Mouse (Mus musculus) midbrain, embryonic 10.5 days (tissue): ENCODE measurements around the gene St8sia4. TPM values are rescaled to one million over a fixed set of nuclear protein-coding genes. Genes with fewer than 3 reads are reported as not detected.
"Not testable (repeated sequence)": the region's sequence is repeated elsewhere in the genome, so short reads cannot be mapped to it uniquely, and the experiment has no call there.

Experiments used
- DNase-seq: peaks from one replicate; pipeline ENCODE4 v3.0.0-alpha.2; 2017; ENCODE audit warnings: low spot score
- H3K27ac ChIP-seq: fragments of 300-500 bp; sonication (generic); replicated peaks from 2 replicates; pipeline ENCODE4 v1.5.1; 2016; ENCODE audit warnings: mild to moderate bottlenecking
- H3K27me3 ChIP-seq: fragments of 300-500 bp; sonication (generic); 2 replicates; pipeline ENCODE4 v1.6.1; 2016; ENCODE audit warnings: low read depth, mild to moderate bottlenecking; ENCODE audit not compliant: poor library complexity, severe bottlenecking
- H3K36me3 ChIP-seq: fragments of 300-500 bp; sonication (generic); 2 replicates; pipeline ENCODE4 v1.6.1; 2016; ENCODE audit warnings: mild to moderate bottlenecking, moderate library complexity
- H3K4me1 ChIP-seq: fragments of 300-500 bp; sonication (generic); 2 replicates; pipeline ENCODE4 v1.6.1; 2016
- H3K4me3 ChIP-seq: fragments of 300-500 bp; sonication (generic); 2 replicates; pipeline ENCODE4 v1.5.1; 2016; ENCODE audit warnings: mild to moderate bottlenecking, moderate library complexity
- H3K9me3 ChIP-seq: fragments of 300-500 bp; sonication (generic); replicated peaks from 2 replicates; pipeline ENCODE4 v1.6.1; 2016; ENCODE audit warnings: mild to moderate bottlenecking
- WGBS: fragments of 180-500 bp; shearing (Covaris S2); methylation state at CpG from one replicate; pipeline ENCODE4 v1.1.7; 2016; 5-methylcytosine and 5-hydroxymethylcytosine counted together
- polyA plus RNA-seq: library from polyadenylated mRNA; unstranded; fragments of >200 nt; fragmentation: Nextera tagmentation; extraction: Ambion mirVana; gene quantifications from 2 replicates; pipeline ENCODE4 v1.2.1, GENCODE M21; 2016

Gene St8sia4
- polyA plus RNA-seq, 1 experiment from 2014 or later: 6.6 TPM

DNA sequence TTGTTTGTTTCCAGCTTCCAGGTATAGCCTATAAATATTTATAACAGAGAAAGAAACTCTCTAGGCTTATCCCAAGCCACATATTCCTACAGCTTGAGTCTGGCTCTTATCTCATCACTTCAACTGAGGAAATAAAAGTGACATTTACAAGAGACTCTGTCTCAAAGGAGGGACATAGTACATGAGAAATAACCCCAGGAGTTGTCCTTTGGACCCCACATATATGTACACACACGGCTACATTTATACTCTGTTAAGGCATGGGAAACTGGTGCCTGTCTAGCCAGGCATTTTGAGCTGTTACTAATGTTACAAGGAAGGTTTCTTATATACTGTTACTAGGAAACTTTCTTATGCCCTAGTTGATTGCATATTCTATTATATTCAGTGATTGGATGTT, 84.1 kb downstream of the St8sia4 start:
- H3K27ac ChIP-seq: no peak overlapping the region
- no peaks in the 10 kb centered on the region for H3K27me3 ChIP-seq
- H3K4me1 ChIP-seq: no peaks in the 10 kb centered on the region
- H3K9me3 ChIP-seq: no peaks in the 10 kb centered on the region
- no peak overlapping the region for H3K4me3 ChIP-seq
- DNase-seq: no peak
- no peaks in the 10 kb centered on the region for H3K36me3 ChIP-seq
- 93% methylated on average over 1 of the region's 1 CpGs for WGBS

DNA sequence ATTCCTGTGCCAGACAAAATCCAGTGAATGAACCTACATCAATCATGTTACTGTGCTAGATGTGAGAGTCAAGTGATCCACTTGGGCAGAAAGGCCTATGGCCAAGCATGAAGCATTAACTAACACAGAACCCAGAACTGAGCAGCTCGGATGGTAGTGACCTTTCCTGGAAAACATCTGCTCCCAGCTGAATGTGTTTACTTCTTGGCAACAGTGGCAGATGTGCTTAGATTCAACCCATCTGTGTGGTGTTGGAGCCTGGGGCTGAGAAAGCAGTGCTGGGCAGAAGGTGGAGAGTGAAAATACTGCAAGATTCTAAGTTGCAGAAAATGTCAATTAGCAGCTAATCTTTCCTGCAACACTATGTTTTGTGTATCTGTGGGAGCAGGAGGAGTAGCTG, 85.1 kb downstream of the St8sia4 start:
- WGBS: 52% methylated on average over 1 of the region's 1 CpGs

GRCm38 (mm10) chr1:95572619-95573540, 94.5 kb downstream of the St8sia4 start:
- H3K4me3 ChIP-seq: no peak overlapping the region

More for the DNA sequence above, 85.1 kb downstream of the St8sia4 start:
- H3K27ac ChIP-seq: no peak overlapping the region
- H3K36me3 ChIP-seq: no peaks in the 10 kb centered on the region
- DNase-seq: peak; percentile 16
- H3K9me3 ChIP-seq: no peaks in the 10 kb centered on the region
- no peaks in the 10 kb centered on the region for H3K4me1 ChIP-seq
- no peak overlapping the region for H3K4me3 ChIP-seq
- no peaks in the 10 kb centered on the region for H3K27me3 ChIP-seq

DNA sequence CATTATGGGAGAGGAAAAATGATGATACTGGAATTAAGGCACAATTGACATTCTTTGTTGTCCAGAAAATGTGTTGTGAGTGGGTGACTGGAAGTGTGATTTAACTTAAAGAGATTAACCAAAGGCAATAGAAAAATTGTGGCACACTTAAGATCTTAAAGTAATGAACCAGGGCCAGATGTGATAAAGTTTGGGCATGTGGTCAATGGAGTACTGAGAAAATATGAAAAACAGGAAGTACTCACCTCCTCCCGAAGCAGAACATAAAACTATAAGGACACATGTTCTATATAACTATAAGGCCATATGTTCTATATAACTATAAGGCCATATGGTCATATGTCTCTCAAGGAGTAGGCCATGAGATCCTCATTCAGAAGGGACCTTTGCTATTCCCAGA, 96.3 kb downstream of the St8sia4 start:
- H3K9me3 ChIP-seq: no peaks in the 10 kb centered on the region
- no peak overlapping the region for H3K27ac ChIP-seq
- H3K4me3 ChIP-seq: no peak overlapping the region
- WGBS: 83% methylated on average over 1 of the region's 1 CpGs
- no peaks in the 10 kb centered on the region for H3K36me3 ChIP-seq
- no peaks in the 10 kb centered on the region for H3K4me1 ChIP-seq
- DNase-seq: no peak
- H3K27me3 ChIP-seq: no peaks in the 10 kb centered on the region

More at GRCm38 (mm10) chr1:95572619-95573540, 94.5 kb downstream of the St8sia4 start:
- Histone ChIP-seq H3K36me3 (no peaks in the 10 kb centered on the region), H3K4me1 (no peaks in the 10 kb centered on the region), H3K9me3 (no peaks in the 10 kb centered on the region), H3K27me3 (no peaks in the 10 kb centered on the region), H3K27ac (no peak overlapping the region)
- DNase-seq: no peak
- 91% methylated on average over 9 of the region's 9 CpGs for WGBS

GRCm38 (mm10) chr1:95554556-95554955, 112.8 kb downstream of the St8sia4 start:
- not testable (repeated sequence) for H3K4me1 ChIP-seq, H3K27ac ChIP-seq, H3K27me3 ChIP-seq, H3K36me3 ChIP-seq, DNase-seq, H3K9me3 ChIP-seq, H3K4me3 ChIP-seq

- DNase-seq: no peak
- no peaks in the 10 kb centered on the region for H3K36me3 ChIP-seq
- no peaks in the 10 kb centered on the region for H3K9me3 ChIP-seq
- no peak overlapping the region for H3K4me3 ChIP-seq
- WGBS: 66% methylated on average over 3 of the region's 3 CpGs
- H3K4me1 ChIP-seq: no peaks in the 10 kb centered on the region
- H3K27ac ChIP-seq: no peak overlapping the region
- H3K27me3 ChIP-seq: no peaks in the 10 kb centered on the region
Observed at GRCm38 (mm10) chr1:95541460-95541859, 125.9 kb downstream of the St8sia4 start.
